31 mouse cellular contexts compared by ENCODE assay signal in genomic region chr12:11324480-11324879, GRCm38 (mm10). TPM values are rescaled to one million over a fixed set of nuclear protein-coding genes. Genes with fewer than 3 reads are reported as not detected.
DNase-seq lines count a peak whose midpoint lies in the region; ATAC-seq lines count a peak whose summit lies in the region.
"Had no signal": no experiment of that assay in that cellular context is flagged by ENCODE, and none has a peak within 500 bp of the region (broad histone marks: within the 10 kb centered on the region; RNA-seq: fewer than 3 reads in every experiment).

No protein-coding gene starts in this region.

- H3K27me3 ChIP-seq in kidney, embryonic 16.5 days (ENCODE audit: insufficient read depth, low read length): no peaks in the 10 kb centered on the region
- H3K27me3 ChIP-seq: CH12.LX; embryonic facial prominence, embryonic 13.5 days; forebrain, embryonic 13.5 days; heart, embryonic 13.5 days; Patski had no signal

- H3K4me2 ChIP-seq in kidney, embryonic 16.5 days (replicated peaks; ENCODE audit: low read depth, low read length): no peak overlapping the region
- H3K4me2 ChIP-seq: embryonic facial prominence, embryonic 13.5 days; forebrain, embryonic 13.5 days; heart, embryonic 13.5 days; hindbrain, embryonic 14.5 days had no signal

- WGBS in kidney, embryonic 16.5 days: 45% methylated on average over 4 of the region's 4 CpGs

- ATAC-seq in kidney, embryonic 16.5 days (ENCODE audit: low FRiP score, low TSS enrichment): no peak
- ATAC-seq in megakaryocyte, adult 5-6 weeks (ENCODE audit: poor library complexity, severe bottlenecking): peak; percentile 82
- ATAC-seq: forebrain, embryonic 13.5 days; forebrain, embryonic 16.5 days; hindbrain, postnatal 0 days; Patski had no signal

- no peak overlapping the region for H3K9ac ChIP-seq in kidney, embryonic 16.5 days (replicated peaks; ENCODE audit: low read length)
- H3K9ac ChIP-seq: embryonic facial prominence, embryonic 13.5 days; forebrain, embryonic 13.5 days; heart, embryonic 13.5 days; hindbrain, embryonic 14.5 days had no signal

- H3K4me3 ChIP-seq in kidney, embryonic 16.5 days (ENCODE audit: low read length): no peak overlapping the region
- H3K4me3 ChIP-seq: embryonic facial prominence, embryonic 10.5 days; embryonic facial prominence, embryonic 13.5 days; erythroblast, embryonic 14.5 days; forebrain, embryonic 13.5 days; heart, adult 2 months; heart, embryonic 10.5 days; heart, embryonic 13.5 days had no signal

- no peak overlapping the region for H3K27ac ChIP-seq in kidney, embryonic 16.5 days (ENCODE audit: low read length)
- H3K27ac ChIP-seq: embryonic facial prominence, embryonic 10.5 days; embryonic facial prominence, embryonic 13.5 days; forebrain, embryonic 13.5 days; heart, adult 2 months; heart, embryonic 10.5 days; heart, embryonic 13.5 days; hindbrain, embryonic 14.5 days; hindbrain, postnatal 0 days had no signal

- no peaks in the 10 kb centered on the region for H3K4me1 ChIP-seq in kidney, embryonic 16.5 days (ENCODE audit: insufficient read depth, low read length)
- H3K4me1 ChIP-seq: embryonic facial prominence, embryonic 10.5 days; embryonic facial prominence, embryonic 13.5 days; forebrain, embryonic 13.5 days; heart, embryonic 10.5 days; heart, embryonic 13.5 days had no signal

- no peaks in the 10 kb centered on the region for H3K9me3 ChIP-seq in kidney, embryonic 16.5 days (ENCODE audit: low read length)
- H3K9me3 ChIP-seq: embryonic facial prominence, embryonic 10.5 days; embryonic facial prominence, embryonic 13.5 days; forebrain, embryonic 13.5 days; G1E; heart, embryonic 10.5 days; heart, embryonic 13.5 days had no signal

- DNase-seq in adrenal gland, adult 2 months: peak; percentile 25
- DNase-seq in adrenal gland, postnatal 25 days: no peak
- DNase-seq in kidney, adult 9 months: peak; percentile 7
- peak; percentile 7 for DNase-seq in lung, postnatal 25 days (ENCODE audit: low spot score)
- no peak for DNase-seq in lung, adult 18-20 months
- DNase-seq in layer of hippocampus, adult 8-10 months (ENCODE audit: low spot score in 2 of 2): no peak
- DNase-seq: adrenal gland, postnatal 14 days; B cell, adult 2 months; cerebellum, adult 11-12 months; cerebellum, adult 8-10 months; cerebellum, postnatal 10 days; cerebellum, postnatal 36 days; embryo, embryonic 11 days; gastrocnemius, postnatal 25 days; heart, adult 2 months; heart, postnatal 14 days; heart, postnatal 4 days had no signal

- H3K36me3 ChIP-seq in kidney, embryonic 16.5 days (ENCODE audit: insufficient read depth, low read length): no peaks in the 10 kb centered on the region
- H3K36me3 ChIP-seq: embryonic facial prominence, embryonic 13.5 days; heart, embryonic 10.5 days; heart, embryonic 13.5 days had no signal

RNA-seq across cellular contexts. Expression of gene Smc6, which starts 58.8 kb away (rescaled TPM):
- total RNA-seq in adrenal gland, adult 2 months (2021): 10 to 100 TPM; 23.3 to 29.0 TPM
- polyA plus RNA-seq in adrenal gland, adult 2 months (2012; rRNA removed): 1.0 and 1.1 TPM in 2 replicates
- total RNA-seq in adrenal gland, postnatal 25 days (2021): 36.7 and 44.5 TPM in 2 replicates
- 110 and 144 TPM in 2 replicates for polyA plus RNA-seq in kidney, embryonic 16.5 days (2015; fragmentation: Nextera tagmentation; extraction: Ambion mirVana)
- total RNA-seq in megakaryocyte, adult 5-6 weeks (2015): 98.3 and 127 TPM in 2 replicates
- 129 and 153 TPM in 2 replicates for total RNA-seq in megakaryocyte, adult 5-6 weeks (2017)
- total RNA-seq in layer of hippocampus, adult 8-10 months (2022): 10 to 100 TPM; 27.4 to 35.8 (median 33.7) TPM

RNA-seq across cellular contexts. Expression of gene Gen1, which starts 58.9 kb away (rescaled TPM):
- 1 to 10 TPM in 1 of 2 experiments, under 1 TPM in 1; 0.86 to 1.6 TPM for total RNA-seq in adrenal gland, adult 2 months (2021)
- polyA plus RNA-seq in adrenal gland, adult 2 months (2012; rRNA removed): not detected in 2 replicates
- 4.9 and 5.8 TPM in 2 replicates for total RNA-seq in adrenal gland, postnatal 25 days (2021)
- polyA plus RNA-seq in kidney, embryonic 16.5 days (2015; fragmentation: Nextera tagmentation; extraction: Ambion mirVana): 8.6 and 9.4 TPM in 2 replicates
- total RNA-seq in megakaryocyte, adult 5-6 weeks (2015): 24.2 and 32.6 TPM in 2 replicates
- 24.4 and 25.6 TPM in 2 replicates for total RNA-seq in megakaryocyte, adult 5-6 weeks (2017)
- total RNA-seq in layer of hippocampus, adult 8-10 months (2022): 1 to 10 TPM; 1.1 to 2.6 (median 1.9) TPM

Comparison
In these comparisons a context has a peak if more than half of its experiments do, and no peak if none do; other contexts are left out.
1. DNase-seq: peak in adrenal gland, adult 2 months (single experiment), kidney, adult 9 months (single experiment) and lung, postnatal 25 days (single experiment); none in adrenal gland, postnatal 25 days (single experiment), lung, adult 18-20 months (0 of 2) and layer of hippocampus, adult 8-10 months (0 of 2).